Mouse (Mus musculus): ENCODE measurements around the gene Man1c1. TPM values are rescaled to one million over a fixed set of nuclear protein-coding genes. Genes with fewer than 3 reads are reported as not detected.

The Man1c1 gene
- polyA plus RNA-seq, 1 experiment: 93.7 TPM

DNA sequence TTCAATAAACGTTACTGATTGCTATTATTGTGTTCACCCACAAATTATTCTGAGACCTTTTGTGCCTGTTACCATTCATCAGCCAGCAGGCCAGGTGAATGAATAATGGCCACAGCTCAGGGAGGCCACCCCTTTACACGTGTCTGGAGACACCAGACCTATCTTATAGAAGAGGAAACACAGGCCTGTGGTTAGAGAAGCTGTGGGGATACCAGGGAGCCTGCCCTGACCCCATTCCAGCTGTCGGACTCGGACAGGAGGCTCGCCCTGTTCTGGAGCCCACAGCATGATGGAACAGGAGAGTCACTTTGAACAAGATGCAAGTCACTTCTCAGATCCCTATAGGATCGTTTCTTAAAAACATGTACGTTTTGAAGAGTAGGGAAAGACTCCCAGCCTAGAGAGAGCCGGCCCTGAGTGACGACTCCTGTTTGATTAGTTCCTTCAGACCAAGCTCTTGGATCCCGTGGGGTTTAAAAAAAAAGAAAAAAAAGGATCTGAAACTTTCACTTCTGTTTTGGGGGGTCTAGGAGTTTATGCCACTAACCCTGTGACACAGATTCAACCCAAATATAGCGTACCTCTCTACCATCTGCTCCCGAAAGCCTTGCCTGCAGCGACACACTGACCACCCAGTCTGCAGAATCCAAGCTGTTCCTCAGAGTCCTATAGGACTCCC is 85.1 kb downstream of the Man1c1 start:
- TF ChIP-seq CTCF (IDR thresholded peaks at IDR 0.05; ENCODE audit: low read depth, low read length) (no peak), POLR2A (IDR thresholded peaks at IDR 0.05; ENCODE audit: borderline replicate concordance, low read depth, low read length) (no peak)
- Histone ChIP-seq H3K4me1 (ENCODE audit: control insufficient read depth, insufficient read depth, low read length) (peaks cover 73% of the 10 kb centered on the region), H3K27ac (ENCODE audit: insufficient read depth, low read depth, low read length) (peak overlapping the region; percentile 99), H3K4me3 (ENCODE audit: insufficient read depth, low read length) (no peak overlapping the region)

DNA sequence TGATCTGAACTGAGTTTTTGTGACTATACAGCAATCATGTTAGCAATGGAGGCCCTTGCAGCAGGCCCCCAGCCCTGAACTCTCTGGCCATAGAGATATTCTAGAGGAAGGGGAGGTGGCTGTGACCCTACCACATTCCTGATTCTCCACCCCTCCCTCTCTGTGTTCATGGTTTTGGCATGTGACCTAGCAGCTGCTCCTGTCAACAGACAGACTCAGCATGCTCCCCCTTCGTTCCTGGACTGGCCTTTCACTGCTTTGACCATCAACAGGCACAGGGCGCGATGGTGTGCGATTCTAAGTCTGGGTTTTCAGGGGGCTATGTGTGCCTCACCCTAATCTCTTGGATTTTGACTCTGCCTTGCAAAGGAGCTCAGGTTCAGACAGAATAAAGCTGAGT is 86.3 kb downstream of the Man1c1 start:
- H3K27ac ChIP-seq (ENCODE audit: insufficient read depth, low read depth, low read length): peak overlapping the region; percentile 99
- TF ChIP-seq POLR2A (IDR thresholded peaks at IDR 0.05; ENCODE audit: borderline replicate concordance, low read depth, low read length) (no peak), CTCF (IDR thresholded peaks at IDR 0.05; ENCODE audit: low read depth, low read length) (no peak)

GRCm38 (mm10) chr4:134615929-134616625 is 88.0 kb downstream of the Man1c1 start:
- peak overlapping the region; percentile 40 for H3K27ac ChIP-seq (ENCODE audit: insufficient read depth, low read depth, low read length)

More for the DNA sequence above, 86.3 kb downstream of the Man1c1 start:
- Histone ChIP-seq H3K4me3 (ENCODE audit: insufficient read depth, low read length) (no peak overlapping the region), H3K4me1 (ENCODE audit: control insufficient read depth, insufficient read depth, low read length) (peaks cover 63% of the 10 kb centered on the region)

GRCm38 (mm10) chr4:134612070-134612667 is 91.9 kb downstream of the Man1c1 start:
- Histone ChIP-seq H3K4me3 (ENCODE audit: insufficient read depth, low read length) (no peak overlapping the region), H3K27ac (ENCODE audit: insufficient read depth, low read depth, low read length) (no peak overlapping the region), H3K4me1 (ENCODE audit: control insufficient read depth, insufficient read depth, low read length) (peaks cover 36% of the 10 kb centered on the region)
- TF ChIP-seq CTCF (IDR thresholded peaks at IDR 0.05; ENCODE audit: low read depth, low read length): peak; percentile 28; the same call in 1 of the 2 replicates
- no peak for TF ChIP-seq POLR2A (IDR thresholded peaks at IDR 0.05; ENCODE audit: borderline replicate concordance, low read depth, low read length)

More at GRCm38 (mm10) chr4:134615929-134616625, 88.0 kb downstream of the Man1c1 start:
- H3K4me1 ChIP-seq (ENCODE audit: control insufficient read depth, insufficient read depth, low read length): peaks cover 52% of the 10 kb centered on the region
- TF ChIP-seq CTCF (IDR thresholded peaks at IDR 0.05; ENCODE audit: low read depth, low read length) (no peak), POLR2A (IDR thresholded peaks at IDR 0.05; ENCODE audit: borderline replicate concordance, low read depth, low read length) (no peak)
- H3K4me3 ChIP-seq (ENCODE audit: insufficient read depth, low read length): no peak overlapping the region

GRCm38 (mm10) chr4:134610616-134611015 is 93.5 kb downstream of the Man1c1 start:
- Histone ChIP-seq H3K4me3 (ENCODE audit: insufficient read depth, low read length) (no peak overlapping the region), H3K4me1 (ENCODE audit: control insufficient read depth, insufficient read depth, low read length) (peaks cover 23% of the 10 kb centered on the region)
- TF ChIP-seq POLR2A (IDR thresholded peaks at IDR 0.05; ENCODE audit: borderline replicate concordance, low read depth, low read length): no peak
- no peak for TF ChIP-seq CTCF (IDR thresholded peaks at IDR 0.05; ENCODE audit: low read depth, low read length)

DNA sequence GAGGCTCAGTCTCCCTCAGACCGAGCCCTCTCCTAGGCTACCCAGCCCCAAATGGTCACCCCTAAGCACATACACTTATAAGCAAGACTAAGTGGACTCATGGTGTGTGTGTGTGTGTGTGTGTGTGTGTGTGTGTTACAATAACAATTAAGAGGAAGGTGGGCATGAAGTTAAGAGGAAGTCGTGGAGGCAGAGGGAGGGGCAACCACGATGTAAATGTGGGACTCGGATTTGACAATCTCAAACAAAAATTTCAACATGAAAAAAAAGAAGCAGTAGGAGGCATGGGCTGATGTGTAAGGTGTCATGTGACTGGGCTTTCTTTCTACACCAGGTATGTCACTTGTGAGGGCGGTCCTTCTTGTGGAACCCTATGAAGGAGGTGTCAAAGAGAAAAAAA is 96.4 kb downstream of the Man1c1 start:
- TF ChIP-seq CTCF (IDR thresholded peaks at IDR 0.05; ENCODE audit: low read depth, low read length) (no peak), POLR2A (IDR thresholded peaks at IDR 0.05; ENCODE audit: borderline replicate concordance, low read depth, low read length) (no peak)
- Histone ChIP-seq H3K4me1 (ENCODE audit: control insufficient read depth, insufficient read depth, low read length) (peaks cover 15% of the 10 kb centered on the region), H3K4me3 (ENCODE audit: insufficient read depth, low read length) (no peak overlapping the region), H3K27ac (ENCODE audit: insufficient read depth, low read depth, low read length) (no peak overlapping the region)

More at GRCm38 (mm10) chr4:134610616-134611015, 93.5 kb downstream of the Man1c1 start:
- H3K27ac ChIP-seq (ENCODE audit: insufficient read depth, low read depth, low read length): no peak overlapping the region

DNA sequence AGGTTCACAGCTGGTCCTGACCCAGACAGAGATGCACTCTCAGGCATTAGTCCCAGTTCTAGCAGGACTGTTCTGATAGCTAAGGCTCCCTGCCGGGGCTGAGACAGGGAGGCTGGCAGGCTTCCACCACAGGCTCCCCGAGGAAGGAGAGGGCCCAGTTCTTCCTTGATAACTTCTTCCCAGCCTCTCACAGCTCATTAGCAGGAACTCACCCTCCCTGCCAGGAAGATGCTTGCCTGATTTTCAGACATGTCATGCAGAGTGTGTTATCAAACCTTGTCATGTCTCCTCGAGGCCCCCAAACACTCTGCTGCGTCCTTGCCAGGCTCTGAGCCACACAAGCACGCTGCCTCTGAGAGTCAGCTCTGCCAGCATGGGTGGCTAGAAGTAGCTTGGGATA is 98.0 kb downstream of the Man1c1 start:
- Histone ChIP-seq H3K4me3 (ENCODE audit: insufficient read depth, low read length) (no peak overlapping the region), H3K4me1 (ENCODE audit: control insufficient read depth, insufficient read depth, low read length) (peaks cover 19% of the 10 kb centered on the region), H3K27ac (ENCODE audit: insufficient read depth, low read depth, low read length) (no peak overlapping the region)
- TF ChIP-seq CTCF (IDR thresholded peaks at IDR 0.05; ENCODE audit: low read depth, low read length) (no peak), POLR2A (IDR thresholded peaks at IDR 0.05; ENCODE audit: borderline replicate concordance, low read depth, low read length) (no peak)

GRCm38 (mm10) chr4:134604472-134604871 is 99.6 kb downstream of the Man1c1 start:
- TF ChIP-seq POLR2A (IDR thresholded peaks at IDR 0.05; ENCODE audit: borderline replicate concordance, low read depth, low read length) (no peak), CTCF (IDR thresholded peaks at IDR 0.05; ENCODE audit: low read depth, low read length) (no peak)
- Histone ChIP-seq H3K4me1 (ENCODE audit: control insufficient read depth, insufficient read depth, low read length) (peaks cover 19% of the 10 kb centered on the region), H3K4me3 (ENCODE audit: insufficient read depth, low read length) (no peak overlapping the region), H3K27ac (ENCODE audit: insufficient read depth, low read depth, low read length) (no peak overlapping the region)

GRCm38 (mm10) chr4:134603553-134603952 is 100.5 kb downstream of the Man1c1 start:
- TF ChIP-seq CTCF (IDR thresholded peaks at IDR 0.05; ENCODE audit: low read depth, low read length): no peak
- no peak for TF ChIP-seq POLR2A (IDR thresholded peaks at IDR 0.05; ENCODE audit: borderline replicate concordance, low read depth, low read length)

DNA sequence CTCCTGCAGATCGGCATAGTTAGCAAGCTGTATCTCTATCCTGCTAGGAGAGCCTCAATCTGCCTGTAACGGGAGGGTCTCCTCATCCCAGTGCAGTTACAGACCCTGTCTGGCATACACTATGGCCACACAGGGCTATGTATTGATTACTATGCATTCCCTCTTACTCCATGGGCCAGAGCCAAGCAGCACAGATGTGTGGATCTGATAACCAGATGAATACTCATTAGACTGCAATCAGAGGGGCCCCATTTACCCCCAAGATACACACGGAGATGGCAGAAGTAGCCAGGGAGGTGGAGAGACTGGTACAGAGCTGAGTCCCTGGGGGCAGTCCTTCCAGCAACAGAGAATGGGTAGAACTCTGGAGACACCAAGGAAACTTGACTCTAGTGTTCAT is 101.5 kb downstream of the Man1c1 start:
- Histone ChIP-seq H3K4me1 (ENCODE audit: control insufficient read depth, insufficient read depth, low read length) (peaks cover 10% of the 10 kb centered on the region), H3K4me3 (ENCODE audit: insufficient read depth, low read length) (no peak overlapping the region), H3K27ac (ENCODE audit: insufficient read depth, low read depth, low read length) (no peak overlapping the region)
- TF ChIP-seq POLR2A (IDR thresholded peaks at IDR 0.05; ENCODE audit: borderline replicate concordance, low read depth, low read length) (no peak), CTCF (IDR thresholded peaks at IDR 0.05; ENCODE audit: low read depth, low read length) (no peak)

More at GRCm38 (mm10) chr4:134603553-134603952, 100.5 kb downstream of the Man1c1 start:
- H3K27ac ChIP-seq (ENCODE audit: insufficient read depth, low read depth, low read length): no peak overlapping the region
- no peak overlapping the region for H3K4me3 ChIP-seq (ENCODE audit: insufficient read depth, low read length)
- H3K4me1 ChIP-seq (ENCODE audit: control insufficient read depth, insufficient read depth, low read length): peaks cover 18% of the 10 kb centered on the region

Measured in bone marrow macrophage, adult 2 months (primary cell).